Mouse (Mus musculus) liver, embryonic 16.5 days (tissue): Measurements from ENCODE around the gene Fam170b. TPM values are rescaled to one million over a fixed set of nuclear protein-coding genes. Genes with fewer than 3 reads are reported as not detected.

Experiments
- ATAC-seq: fragments of 200-750 bp; cut with Nextera tagmentation; 2 replicates; pipeline ENCODE4 v1.8.0; 2017; ENCODE audit warnings: low read depth, mild to moderate bottlenecking, moderate number of reproducible peaks, moderate library complexity
- H3K27ac ChIP-seq: fragments of 300-500 bp; sonication (generic); 2 replicates; pipeline ENCODE4 v1.5.1; 2014; ENCODE audit warnings: mild to moderate bottlenecking, low read length
- H3K27me3 ChIP-seq: fragments of 300-500 bp; sonication (generic); 2 replicates; pipeline ENCODE4 v1.6.1; 2014; ENCODE audit warnings: low read depth, low read length, mixed read lengths; ENCODE audit not compliant: control insufficient read depth, insufficient read depth
- H3K36me3 ChIP-seq: fragments of 300-500 bp; sonication (generic); 2 replicates; pipeline ENCODE4 v1.6.1; 2014; ENCODE audit warnings: mild to moderate bottlenecking; ENCODE audit not compliant: control insufficient read depth, insufficient read depth
- H3K4me1 ChIP-seq: fragments of 300-500 bp; sonication (generic); 2 replicates; pipeline ENCODE4 v1.6.1; 2014; ENCODE audit warnings: low read depth, low read length, mixed read lengths; ENCODE audit not compliant: control insufficient read depth
- H3K4me2 ChIP-seq: fragments of 300-500 bp; sonication (generic); 2 replicates; pipeline ENCODE4 v1.6.1; 2014; ENCODE audit warnings: low read depth, low read length, mixed read lengths
- H3K4me3 ChIP-seq: fragments of 300-500 bp; sonication (generic); 2 replicates; pipeline ENCODE4 v1.5.1; 2014; ENCODE audit warnings: low read depth, mild to moderate bottlenecking, low read length
- H3K9ac ChIP-seq: fragments of 300-500 bp; sonication (generic); 2 replicates; pipeline ENCODE4 v1.6.1; 2014; ENCODE audit warnings: low read depth, low read length
- H3K9me3 ChIP-seq: fragments of 300-500 bp; sonication (generic); replicated peaks from 2 replicates; pipeline ENCODE4 v1.6.1; 2016; ENCODE audit warnings: low read length; ENCODE audit not compliant: control insufficient read depth
- WGBS: fragments of 180-500 bp; shearing (Covaris S2); extraction: QIAGEN DNeasy Blood & Tissue Kit; methylation state at CpG from one replicate; pipeline ENCODE4 v1.1.7; 2014; ENCODE audit not compliant: insufficient replicate concordance; 5-methylcytosine and 5-hydroxymethylcytosine counted together
- polyA plus RNA-seq: library from polyadenylated mRNA; unstranded; fragments of >200 nt; fragmentation: Nextera tagmentation; extraction: Ambion mirVana; gene quantifications from 2 replicates; pipeline ENCODE4 v1.2.1, GENCODE M21; 2015

The Fam170b gene
- polyA plus RNA-seq, 1 experiment from 2014 or later = 0.11 TPM

GRCm38 (mm10) chr14:32801016-32801661, 32.6 kb upstream of the Fam170b start:
- no peaks in the 10 kb centered on the region for H3K9me3 ChIP-seq
- H3K4me1 ChIP-seq = no peaks in the 10 kb centered on the region
- WGBS = 51% methylated on average over 11 of the region's 11 CpGs
- no peak overlapping the region for H3K9ac ChIP-seq
- no peaks in the 10 kb centered on the region for H3K27me3 ChIP-seq
- H3K36me3 ChIP-seq = no peaks in the 10 kb centered on the region
- no peak overlapping the region for H3K4me3 ChIP-seq
- no peak overlapping the region for H3K4me2 ChIP-seq
- ATAC-seq = no peak
- H3K27ac ChIP-seq = no peak overlapping the region

- H3K4me1 ChIP-seq = no peaks in the 10 kb centered on the region
- H3K4me2 ChIP-seq = no peak overlapping the region
- no peaks in the 10 kb centered on the region for H3K27me3 ChIP-seq
- H3K27ac ChIP-seq = no peak overlapping the region
- no peak overlapping the region for H3K9ac ChIP-seq
- H3K4me3 ChIP-seq = no peak overlapping the region
- ATAC-seq = no peak
- no peaks in the 10 kb centered on the region for H3K9me3 ChIP-seq
- H3K36me3 ChIP-seq = no peaks in the 10 kb centered on the region
Measured at GRCm38 (mm10) chr14:32801662-32802024, 32.1 kb upstream of the Fam170b start.

- H3K36me3 ChIP-seq = no peaks in the 10 kb centered on the region
- H3K27me3 ChIP-seq = no peaks in the 10 kb centered on the region
- no peak for ATAC-seq
Measured at GRCm38 (mm10) chr14:32810111-32810510, 23.7 kb upstream of the Fam170b start.

GRCm38 (mm10) chr14:32812429-32812828, 21.3 kb upstream of the Fam170b start:
- Histone ChIP-seq H3K36me3 (no peaks in the 10 kb centered on the region), H3K27me3 (no peaks in the 10 kb centered on the region), H3K27ac (no peak overlapping the region), H3K4me3 (no peak overlapping the region), H3K4me2 (no peak overlapping the region), H3K9ac (no peak overlapping the region), H3K4me1 (no peaks in the 10 kb centered on the region), H3K9me3 (no peaks in the 10 kb centered on the region)
- WGBS = 33% methylated on average over 6 of the region's 6 CpGs
- no peak for ATAC-seq

More at GRCm38 (mm10) chr14:32810111-32810510, 23.7 kb upstream of the Fam170b start:
- Histone ChIP-seq H3K4me3 (no peak overlapping the region), H3K9me3 (no peaks in the 10 kb centered on the region), H3K27ac (no peak overlapping the region), H3K9ac (no peak overlapping the region), H3K4me2 (no peak overlapping the region), H3K4me1 (no peaks in the 10 kb centered on the region)

GRCm38 (mm10) chr14:32814961-32815360, 18.8 kb upstream of the Fam170b start:
- Histone ChIP-seq H3K9ac (no peak overlapping the region), H3K4me2 (no peak overlapping the region), H3K27ac (no peak overlapping the region), H3K4me1 (no peaks in the 10 kb centered on the region), H3K27me3 (no peaks in the 10 kb centered on the region), H3K4me3 (no peak overlapping the region), H3K9me3 (no peaks in the 10 kb centered on the region), H3K36me3 (no peaks in the 10 kb centered on the region)
- no peak for ATAC-seq
- WGBS = 45% methylated on average over 4 of the region's 4 CpGs

GRCm38 (mm10) chr14:32816533-32816932, 17.2 kb upstream of the Fam170b start:
- H3K27ac ChIP-seq = no peak overlapping the region
- 58% methylated on average over 4 of the region's 4 CpGs for WGBS
- H3K27me3 ChIP-seq = no peaks in the 10 kb centered on the region
- H3K36me3 ChIP-seq = no peaks in the 10 kb centered on the region
- no peak overlapping the region for H3K4me3 ChIP-seq
- no peak for ATAC-seq
- H3K9me3 ChIP-seq = no peaks in the 10 kb centered on the region
- no peaks in the 10 kb centered on the region for H3K4me1 ChIP-seq
- no peak overlapping the region for H3K9ac ChIP-seq
- H3K4me2 ChIP-seq = no peak overlapping the region

GRCm38 (mm10) chr14:32817258-32817657, 16.5 kb upstream of the Fam170b start:
- H3K27me3 ChIP-seq = no peaks in the 10 kb centered on the region
- ATAC-seq = no peak
- no peak overlapping the region for H3K9ac ChIP-seq
- WGBS = 51% methylated on average over 7 of the region's 7 CpGs
- no peaks in the 10 kb centered on the region for H3K9me3 ChIP-seq
- H3K4me1 ChIP-seq = no peaks in the 10 kb centered on the region
- H3K36me3 ChIP-seq = no peaks in the 10 kb centered on the region
- no peak overlapping the region for H3K27ac ChIP-seq
- H3K4me2 ChIP-seq = no peak overlapping the region
- H3K4me3 ChIP-seq = no peak overlapping the region

- no peaks in the 10 kb centered on the region for H3K27me3 ChIP-seq
- H3K27ac ChIP-seq = no peak overlapping the region
- WGBS = 64% methylated on average over 1 of the region's 1 CpGs
- no peak for ATAC-seq
- no peak overlapping the region for H3K9ac ChIP-seq
- no peaks in the 10 kb centered on the region for H3K4me1 ChIP-seq
- no peaks in the 10 kb centered on the region for H3K36me3 ChIP-seq
- H3K4me2 ChIP-seq = no peak overlapping the region
- no peak overlapping the region for H3K4me3 ChIP-seq
- no peaks in the 10 kb centered on the region for H3K9me3 ChIP-seq
Measured at GRCm38 (mm10) chr14:32819297-32819696, 14.5 kb upstream of the Fam170b start.

GRCm38 (mm10) chr14:32822812-32823211, 10.9 kb upstream of the Fam170b start:
- Histone ChIP-seq H3K4me1 (no peaks in the 10 kb centered on the region), H3K36me3 (no peaks in the 10 kb centered on the region), H3K4me2 (no peak overlapping the region), H3K27me3 (no peaks in the 10 kb centered on the region), H3K27ac (no peak overlapping the region), H3K4me3 (no peak overlapping the region), H3K9me3 (no peaks in the 10 kb centered on the region), H3K9ac (no peak overlapping the region)
- no peak for ATAC-seq
- WGBS = 49% methylated on average over 4 of the region's 4 CpGs
